Mouse (Mus musculus) spleen, adult 18-20 months (tissue): ENCODE results near the gene Gm10491.

Experiments used
- DNase-seq, 2 experiments: peaks; one replicate each; pipeline ENCODE4 v3.0.0; 2022; ENCODE audit warnings: mixed read lengths in 2 of 2

Gene Gm10491

GRCm38 (mm10) chrX:7878495-7878894, 29.1 kb downstream of the Gm10491 start:
- peak in 1 of 2 experiments; percentile 25 for DNase-seq

GRCm38 (mm10) chrX:7878007-7878419, 29.6 kb downstream of the Gm10491 start, which contains the start of gene Pim2:
Gene Pim2, plus strand, starts transcription at chrX:7878262.
- peak; percentile 76 to 81 for DNase-seq

- no peak for DNase-seq
These were observed 37.8 kb downstream of the Gm10491 start for GRCm38 (mm10) chrX:7869826-7870225.

- DNase-seq, result no peak
These were observed 39.1 kb downstream of the Gm10491 start for GRCm38 (mm10) chrX:7868506-7868905.

DNA sequence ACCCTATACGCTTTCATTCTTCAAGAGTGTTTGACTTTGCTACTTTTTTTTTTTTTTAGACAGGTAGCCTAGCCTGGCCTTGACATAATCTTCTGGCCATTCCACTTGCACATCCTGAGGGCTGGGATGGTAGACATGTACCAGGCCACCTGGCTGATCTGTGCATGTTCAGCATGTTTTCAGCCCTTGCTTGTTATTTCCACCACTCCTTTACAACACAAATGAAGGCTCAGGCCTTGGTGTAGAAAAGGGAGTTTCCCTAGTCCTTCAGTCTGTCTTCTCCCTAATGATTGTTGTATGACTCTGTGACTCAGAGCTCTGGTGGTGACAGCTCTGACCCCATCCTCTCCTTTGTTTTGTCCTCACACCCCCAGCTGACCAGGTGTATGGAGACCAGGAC, 40.5 kb downstream of the Gm10491 start:
- no peak for DNase-seq

- no peak for DNase-seq
These were observed 41.8 kb downstream of the Gm10491 start for GRCm38 (mm10) chrX:7865786-7866185.

- no peak for DNase-seq
These were observed 42.3 kb downstream of the Gm10491 start for GRCm38 (mm10) chrX:7865343-7865742.

GRCm38 (mm10) chrX:7864551-7864950, 43.1 kb downstream of the Gm10491 start:
- DNase-seq, result no peak

GRCm38 (mm10) chrX:7863181-7863580, 44.5 kb downstream of the Gm10491 start:
- no peak for DNase-seq

DNA sequence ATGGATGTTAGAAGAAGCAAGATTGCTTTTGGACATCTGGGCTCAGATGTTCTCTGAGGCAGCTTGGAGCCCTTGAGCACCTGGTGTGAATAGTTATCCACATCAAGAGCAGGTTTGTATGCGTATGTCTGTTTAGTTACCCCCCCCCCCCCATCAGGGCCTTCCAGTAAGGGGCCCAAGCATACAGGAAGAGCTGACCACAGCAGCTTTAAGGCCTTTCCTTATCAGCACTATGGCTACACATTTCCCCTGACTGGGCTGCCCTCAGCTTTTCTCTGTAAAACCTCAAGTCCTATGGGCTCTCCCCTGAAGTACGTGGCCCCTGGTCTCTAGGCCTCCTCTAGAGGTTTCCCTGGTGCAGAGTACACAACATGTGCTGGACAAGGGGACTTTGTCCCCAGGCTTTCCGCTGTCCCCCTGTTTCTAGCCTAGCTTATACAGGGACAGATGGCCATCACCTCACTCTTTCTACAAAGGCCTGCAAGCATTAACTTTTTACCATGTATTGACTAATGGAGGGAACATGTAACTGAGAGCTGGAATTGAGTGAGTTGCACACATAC, 48.4 kb downstream of the Gm10491 start:
- no peak for DNase-seq
